ENCODE assay signal across 8 mouse cellular contexts in genomic region chr4:56864016-56864415, GRCm38 (mm10). TPM values are rescaled to one million over a fixed set of nuclear protein-coding genes. Genes with fewer than 3 reads are reported as not detected.
DNase-seq lines count a peak whose midpoint lies in the region; ATAC-seq lines count a peak whose summit lies in the region.

No protein-coding gene starts in this region.

- WGBS in hindbrain, embryonic 12.5 days: 63% methylated on average over 4 of the region's 4 CpGs
- 29% methylated on average over 4 of the region's 4 CpGs for WGBS in lung, embryonic 16.5 days

- H3K4me1 ChIP-seq in hindbrain, embryonic 12.5 days: peaks cover 15% of the 10 kb centered on the region
- H3K4me1 ChIP-seq in lung, embryonic 16.5 days (replicated peaks; ENCODE audit: control insufficient read depth, insufficient read depth, low read length): peaks cover 9% of the 10 kb centered on the region; the same call in 1 of the 2 replicates

- peak; percentile 42 for ATAC-seq in frontal cortex, adult (ENCODE audit: low TSS enrichment)
- no peak for ATAC-seq in hindbrain, embryonic 12.5 days (ENCODE audit: low FRiP score)
- ATAC-seq in lung, embryonic 16.5 days (ENCODE audit: low read depth): no peak

- peak overlapping the region; percentile 70 for H3K4me3 ChIP-seq in hindbrain, embryonic 12.5 days
- H3K4me3 ChIP-seq in lung, embryonic 16.5 days (ENCODE audit: low read length): peak overlapping the region; percentile 71

- DNase-seq in frontal cortex, postnatal 25 days (ENCODE audit: low spot score in 2 of 2): no peak
- DNase-seq in right cerebral cortex, adult 2 months (ENCODE audit: low spot score in 2 of 2): peak; percentile 62
- DNase-seq in right cerebral cortex, postnatal 4 days: no peak
- DNase-seq in thymus, postnatal 14 days: no peak
- no peak for DNase-seq in gastrocnemius, postnatal 10 days

- peak overlapping the region; percentile 80; the same call in 1 of the 2 replicates for H3K27ac ChIP-seq in hindbrain, embryonic 12.5 days
- peak overlapping the region; percentile 79 for H3K27ac ChIP-seq in lung, embryonic 16.5 days (ENCODE audit: low read length)

- no peaks in the 10 kb centered on the region for H3K36me3 ChIP-seq in hindbrain, embryonic 12.5 days
- H3K36me3 ChIP-seq in lung, embryonic 16.5 days (ENCODE audit: control insufficient read depth, insufficient read depth, low read length): no peaks in the 10 kb centered on the region

- no peaks in the 10 kb centered on the region for H3K9me3 ChIP-seq in hindbrain, embryonic 12.5 days (replicated peaks)
- H3K9me3 ChIP-seq in lung, embryonic 16.5 days (ENCODE audit: control insufficient read depth, low read length): no peaks in the 10 kb centered on the region

- no peaks in the 10 kb centered on the region for H3K27me3 ChIP-seq in hindbrain, embryonic 12.5 days
- no peaks in the 10 kb centered on the region for H3K27me3 ChIP-seq in lung, embryonic 16.5 days (ENCODE audit: control insufficient read depth, insufficient read depth, low read depth, low read length)

- H3K9ac ChIP-seq in hindbrain, embryonic 12.5 days: peak overlapping the region; percentile 88
- peak overlapping the region; percentile 82 for H3K9ac ChIP-seq in lung, embryonic 16.5 days (ENCODE audit: low read length)

- H3K4me2 ChIP-seq in hindbrain, embryonic 12.5 days (replicated peaks): peak overlapping the region; percentile 72
- H3K4me2 ChIP-seq in lung, embryonic 16.5 days (ENCODE audit: low read depth, low read length): peak overlapping the region; percentile 90

RNA-seq across cellular contexts. Expression of gene Ctnnal1, which starts 1.0 kb away (rescaled TPM):
- 23.4 and 23.7 TPM in 2 replicates for polyA plus RNA-seq in hindbrain, embryonic 12.5 days (2016; fragmentation: Nextera tagmentation; extraction: Ambion mirVana)
- 19.9 and 21.7 TPM in 2 replicates for polyA plus RNA-seq in lung, embryonic 16.5 days (2015; fragmentation: Nextera tagmentation; extraction: Ambion mirVana)
- total RNA-seq in gastrocnemius, postnatal 10 days (2021): 10 to 100 TPM; 15.2 to 15.5 TPM

Comparison
In these comparisons a context has a peak if more than half of its experiments do, and no peak if none do; other contexts are left out.
1. DNase-seq: peak in right cerebral cortex, adult 2 months (2 of 2); none in frontal cortex, postnatal 25 days (0 of 2), right cerebral cortex, postnatal 4 days (single experiment), thymus, postnatal 14 days (single experiment) and gastrocnemius, postnatal 10 days (single experiment).